Mouse (Mus musculus): ENCODE data around the gene Abca7.
"Not testable (repeated sequence)": the region's sequence is repeated elsewhere in the genome, so short reads cannot be mapped to it uniquely, and the experiment has no call there.

Gene Abca7

DNA sequence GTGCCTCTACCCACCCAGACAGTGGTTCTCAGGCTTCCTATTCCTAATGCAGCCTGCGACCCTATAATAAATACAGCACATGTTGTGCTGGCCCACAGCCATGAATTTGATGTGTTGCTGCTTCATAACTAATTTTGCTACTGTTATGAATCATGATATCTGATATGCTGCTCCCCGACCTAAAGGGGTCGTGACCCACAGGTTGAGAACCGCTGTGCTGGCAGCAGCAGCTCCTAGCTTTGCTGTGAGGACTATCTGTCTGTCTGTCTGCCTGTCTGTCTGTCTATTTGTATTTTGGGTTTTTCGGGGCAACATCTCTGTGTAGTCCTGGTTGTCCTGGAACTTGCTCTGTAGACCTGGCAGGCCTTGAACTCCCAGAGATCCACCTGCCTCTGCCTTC, 27.5 kb downstream of the Abca7 start:
- DNase-seq: no peak

DNA sequence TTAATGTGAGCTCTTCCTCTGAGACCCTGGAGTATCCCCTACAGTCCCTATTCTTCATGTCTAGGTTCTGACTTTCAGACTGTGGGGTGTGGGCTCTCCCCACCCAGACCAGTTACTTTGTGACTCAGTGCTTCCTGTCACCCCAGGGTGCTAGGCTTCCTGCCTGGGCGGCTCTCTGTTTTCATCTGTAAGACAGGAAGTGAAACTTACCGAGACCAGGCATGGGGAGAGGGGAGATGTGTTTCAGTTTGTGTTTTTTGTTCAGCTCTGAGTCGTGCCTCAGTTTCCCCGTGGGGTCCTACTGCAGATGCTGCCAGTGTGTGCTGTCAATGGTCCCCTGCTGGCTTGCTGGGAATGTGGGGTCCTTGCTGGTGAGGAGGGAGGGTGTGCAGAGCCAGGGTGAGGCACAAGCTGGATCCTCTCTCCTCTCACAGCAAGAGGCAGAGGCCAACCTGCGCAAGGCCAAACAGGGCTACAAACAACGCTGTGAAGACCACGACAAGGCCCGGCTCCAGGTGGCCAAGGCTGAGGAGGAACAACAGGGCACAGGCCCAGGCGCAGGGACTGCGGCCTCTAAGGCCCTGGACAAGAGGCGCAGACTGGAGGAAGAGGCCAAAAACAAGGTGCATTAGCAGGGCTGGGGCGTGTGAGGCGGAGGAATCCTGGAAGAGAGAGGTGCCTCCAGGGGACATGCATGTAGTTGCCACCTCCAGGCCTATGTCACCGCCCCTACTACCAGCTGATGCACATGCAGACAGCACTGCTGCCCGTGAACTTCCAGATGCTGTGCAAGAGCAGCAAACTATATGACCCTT, 28.1 kb downstream of the Abca7 start:
- DNase-seq: peak; percentile 72

GRCm38 (mm10) chr10:80025044-80025347, 28.7 kb downstream of the Abca7 start:
- DNase-seq: no peak

DNA sequence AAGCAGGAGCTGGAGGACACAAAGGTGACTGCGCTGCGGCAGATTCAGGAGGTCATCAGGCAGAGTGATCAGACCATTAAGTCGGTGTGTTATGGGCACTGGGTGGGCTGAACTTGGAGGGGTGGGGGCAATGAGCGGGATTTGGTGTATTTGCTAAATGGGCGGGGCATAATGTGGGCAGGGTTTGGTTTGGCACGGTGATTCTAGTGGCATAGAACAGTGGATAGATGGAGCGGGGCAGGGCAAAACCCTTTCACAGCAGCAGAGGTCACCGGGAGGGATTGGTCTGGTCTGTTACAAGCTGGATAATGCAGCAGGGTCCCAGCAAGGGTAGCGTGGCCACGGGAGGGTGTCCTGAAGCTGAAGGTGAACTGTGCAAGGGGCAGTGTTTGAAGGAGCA, 29.2 kb downstream of the Abca7 start:
- DNase-seq: no peak

- DNase-seq: no peak
Measured at GRCm38 (mm10) chr10:80025889-80026288, 29.6 kb downstream of the Abca7 start.

- DNase-seq: no peak
Measured at GRCm38 (mm10) chr10:80027681-80028520, 31.6 kb downstream of the Abca7 start.

GRCm38 (mm10) chr10:80028521-80028846, 32.2 kb downstream of the Abca7 start:
- no peak for DNase-seq

DNA sequence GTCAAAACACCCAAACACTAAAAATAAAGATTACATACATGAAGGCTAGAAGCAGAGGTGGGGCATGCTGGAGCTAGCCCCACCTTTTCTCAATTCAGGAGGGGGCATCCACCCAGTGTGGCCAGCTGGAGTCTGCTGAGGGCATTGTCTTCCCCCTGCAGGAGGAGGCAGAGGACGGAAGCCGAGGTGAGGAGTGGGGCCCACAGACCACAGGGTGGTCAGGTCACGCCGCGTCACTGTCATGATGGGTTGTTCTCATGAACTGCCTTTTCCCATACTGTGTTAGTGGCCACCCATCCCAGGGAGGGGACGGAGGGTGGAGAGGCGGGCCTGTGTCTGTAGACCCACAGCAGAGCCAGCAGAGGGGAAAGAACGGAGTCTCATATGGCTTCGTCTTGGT, 33.9 kb downstream of the Abca7 start:
- DNase-seq: no peak

DNA sequence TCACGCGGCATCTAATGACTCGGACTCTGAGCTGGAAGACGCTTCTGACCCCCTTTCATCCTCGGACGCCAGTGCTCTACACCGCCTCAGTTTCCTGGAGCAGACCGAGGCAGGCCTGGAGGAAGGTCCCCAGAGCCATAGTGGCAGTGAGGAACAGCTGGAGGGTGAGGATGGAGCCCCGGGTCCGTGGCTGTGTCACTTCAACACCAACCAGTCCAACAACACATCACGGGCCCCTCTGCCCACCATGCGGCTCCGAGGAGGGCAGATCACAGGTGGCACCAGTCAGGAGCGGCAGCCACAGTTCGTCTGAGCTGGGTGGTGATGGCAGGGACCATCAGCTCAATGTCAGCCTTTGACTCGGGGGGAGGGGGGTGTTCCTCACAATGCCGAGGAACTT, 34.4 kb downstream of the Abca7 start:
- DNase-seq: no peak

GRCm38 (mm10) chr10:80032799-80033480, 36.6 kb downstream of the Abca7 start:
- DNase-seq: peak; percentile 93

GRCm38 (mm10) chr10:80033511-80034391, 37.5 kb downstream of the Abca7 start:
- peak; percentile 84 for DNase-seq

- no peak for DNase-seq
Measured at GRCm38 (mm10) chr10:80035148-80035547, 38.9 kb downstream of the Abca7 start.

DNA sequence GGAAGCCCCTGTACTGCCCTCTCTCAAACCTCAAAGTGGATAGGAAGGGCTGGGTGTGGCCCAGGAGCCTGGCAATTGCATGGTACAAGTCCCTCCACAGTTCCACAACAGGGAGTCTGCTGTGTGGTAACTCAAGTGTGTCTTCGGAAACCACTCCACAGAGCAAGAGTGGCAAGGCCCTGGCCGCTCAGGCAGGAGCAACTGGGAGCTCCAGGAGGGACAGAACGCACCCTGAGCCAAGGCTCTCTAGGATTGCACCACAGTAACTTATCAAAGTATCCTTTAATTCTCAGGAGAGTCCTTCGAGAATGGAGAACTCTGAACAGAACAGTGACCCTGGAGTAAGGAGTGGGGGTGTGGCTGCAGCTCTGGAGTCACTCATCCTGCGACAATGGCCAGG, 39.4 kb downstream of the Abca7 start:
- peak; percentile 76 for DNase-seq

GRCm38 (mm10) chr10:80036832-80037231, 40.5 kb downstream of the Abca7 start:
- DNase-seq: no peak

DNA sequence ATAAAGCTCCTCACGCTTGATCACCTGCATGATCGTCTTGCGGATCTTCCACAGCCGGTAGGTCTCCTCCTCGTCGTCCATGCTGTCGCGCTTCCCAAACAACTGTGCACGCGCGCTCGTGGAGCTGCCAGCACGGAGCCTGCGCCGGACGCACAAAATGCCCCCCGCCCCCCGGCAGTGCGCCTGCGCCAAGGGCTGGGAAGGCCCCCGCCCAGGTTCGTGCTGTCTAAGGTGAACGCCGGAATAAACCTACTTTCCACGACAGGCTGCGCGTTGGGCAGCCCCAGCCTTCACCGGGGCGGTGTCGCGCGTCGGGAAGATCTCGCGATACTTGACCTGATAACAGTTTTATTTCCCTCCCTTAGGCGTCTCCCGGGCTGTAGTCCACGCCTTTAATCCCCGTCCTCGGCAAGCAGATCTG, 43.3 kb downstream of the Abca7 start, which contains the start of gene Polr2e:
Polr2e (minus strand) TSS at position 237 of the 421 bp plus-strand sequence.
- DNase-seq: peak; percentile 99

- DNase-seq: not testable (repeated sequence)
Measured at GRCm38 (mm10) chr10:80041409-80042060, 45.2 kb downstream of the Abca7 start.

DNA sequence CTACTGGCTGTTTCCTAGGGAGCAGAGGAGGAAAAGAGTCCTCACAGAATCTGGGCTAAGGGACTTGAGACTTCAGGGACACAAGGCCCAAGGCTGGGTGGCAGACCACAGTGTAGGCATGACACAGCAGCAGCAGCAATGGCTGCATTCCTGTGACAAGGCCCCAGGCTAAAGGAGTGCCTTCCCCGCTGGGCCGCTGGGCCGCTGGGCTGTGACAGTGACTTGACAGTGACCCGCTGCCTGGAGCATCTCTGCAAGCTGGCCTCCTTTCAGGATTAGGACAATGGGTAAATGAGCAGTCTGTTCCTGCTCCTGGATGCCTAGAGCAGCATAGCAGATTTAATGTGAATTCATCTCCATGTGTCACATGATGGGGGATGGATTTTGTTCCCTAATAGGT, 47.8 kb downstream of the Abca7 start:
- DNase-seq: no peak

- not testable (repeated sequence) for DNase-seq
Measured at GRCm38 (mm10) chr10:80045364-80045763, 49.1 kb downstream of the Abca7 start.

- DNase-seq: no peak
Measured at GRCm38 (mm10) chr10:80045766-80046165, 49.5 kb downstream of the Abca7 start.

GRCm38 (mm10) chr10:80047041-80047565, 50.8 kb downstream of the Abca7 start, which contains the start of gene Gpx4:
TSS of gene Gpx4 (plus strand) at chr10:80047166.
- DNase-seq: no peak

DNA sequence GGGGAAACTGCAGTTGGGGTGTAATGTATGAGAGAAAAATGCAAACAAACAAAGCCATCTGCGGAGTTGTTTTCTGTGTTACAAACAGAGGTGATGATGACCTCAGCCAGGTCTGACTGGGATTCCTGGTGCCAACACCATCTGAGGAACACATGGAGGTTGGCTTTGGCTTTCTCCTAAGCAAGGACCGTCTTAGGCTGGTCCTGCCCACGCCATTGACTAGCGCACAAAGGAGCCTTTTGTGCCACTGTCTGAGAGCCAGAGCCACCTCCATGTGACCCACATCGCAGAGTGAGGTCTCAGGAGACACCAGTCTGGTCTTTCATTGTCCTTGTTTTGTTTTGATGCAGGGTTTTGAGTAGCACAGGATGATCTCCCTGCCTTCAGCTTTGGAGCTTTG, 52.1 kb downstream of the Abca7 start:
- DNase-seq: no peak

DNA sequence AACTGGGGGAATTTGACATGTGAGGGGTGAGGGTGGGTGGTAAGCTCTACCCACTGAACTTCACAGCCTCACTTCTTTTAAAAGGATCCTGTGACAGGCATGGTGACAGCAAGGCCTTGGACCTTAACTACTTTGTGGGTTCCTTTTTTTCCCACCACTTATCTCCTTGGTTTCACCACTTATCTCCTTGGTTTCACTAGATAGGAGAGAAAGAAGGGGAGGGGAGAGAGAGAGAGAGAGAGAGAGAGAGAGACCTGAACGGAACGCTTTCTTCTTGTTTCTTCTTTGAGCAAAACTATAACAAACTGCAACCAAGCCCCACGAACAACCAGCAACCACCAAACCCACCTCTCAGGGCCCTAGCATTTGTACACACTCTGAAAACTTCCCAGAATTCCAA, 52.5 kb downstream of the Abca7 start:
- no peak for DNase-seq

Measured in lung, postnatal 36 days (tissue).